Mouse (Mus musculus) forelimb bud, embryonic 11.5 days (tissue): ENCODE data around the gene Pkd1l3.

Experiments used
- DNase-seq: peaks from one replicate; pipeline ENCODE4 v3.0.0-alpha.2; 2012; ENCODE audit warnings: low read depth, low spot score

Gene Pkd1l3

GRCm38 (mm10) chr8:109614243-109615210 lies at the start of gene Pkd1l3:
TSS of gene Pkd1l3 (plus strand) at chr8:109614517.
- no peak for DNase-seq

- DNase-seq: no peak
These were observed 49.6 kb upstream of the Pkd1l3 start for GRCm38 (mm10) chr8:109564766-109565165.

DNA sequence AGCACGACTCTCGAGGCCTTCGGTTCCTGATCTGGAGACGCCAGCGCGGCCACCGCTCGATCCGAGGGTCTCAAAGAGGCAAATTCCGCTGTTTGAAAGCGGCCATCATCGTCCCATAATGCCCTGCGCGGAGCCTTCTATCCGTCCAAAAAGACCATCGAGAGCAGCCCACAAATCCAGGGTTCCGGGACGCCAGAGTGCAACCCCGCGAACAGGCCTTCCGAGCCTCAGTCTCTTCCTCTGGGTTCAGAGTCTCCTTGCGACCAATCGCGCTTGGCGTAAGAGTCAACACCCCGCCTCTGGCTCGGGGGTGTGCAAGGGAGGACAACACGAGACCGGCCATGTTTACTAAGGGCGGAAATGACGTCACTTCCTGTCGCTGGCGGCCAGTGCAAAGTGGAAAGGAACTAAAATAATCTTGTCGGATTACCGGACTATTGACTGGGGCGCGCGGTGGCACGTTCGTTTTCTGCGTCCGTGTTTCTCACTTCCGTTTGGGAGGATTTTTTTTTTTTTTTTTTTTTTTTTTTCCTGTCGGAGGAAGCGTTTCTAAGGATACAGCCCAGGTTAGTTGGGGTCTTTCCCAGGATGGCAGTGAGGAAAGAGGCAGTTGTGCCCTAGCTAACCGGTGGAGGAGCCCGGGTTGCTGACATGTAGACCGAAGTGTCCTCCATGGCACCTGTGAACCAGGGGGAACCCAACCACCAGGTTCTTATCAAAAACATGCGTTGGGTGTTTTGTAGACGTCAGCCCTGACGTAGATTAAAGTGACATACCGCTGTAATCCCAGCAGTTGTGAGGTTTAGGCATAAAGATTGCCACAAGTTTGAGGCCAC lies 48.6 kb upstream of the Pkd1l3 start, which contains the start of the genes Dhx38 and Txnl4b:
Dhx38 (minus strand) TSS at position 364 of the 836 bp plus-strand sequence.
Txnl4b (plus strand) TSS at position 395 of the 836 bp plus-strand sequence.
- peak; percentile 100 for DNase-seq

DNA sequence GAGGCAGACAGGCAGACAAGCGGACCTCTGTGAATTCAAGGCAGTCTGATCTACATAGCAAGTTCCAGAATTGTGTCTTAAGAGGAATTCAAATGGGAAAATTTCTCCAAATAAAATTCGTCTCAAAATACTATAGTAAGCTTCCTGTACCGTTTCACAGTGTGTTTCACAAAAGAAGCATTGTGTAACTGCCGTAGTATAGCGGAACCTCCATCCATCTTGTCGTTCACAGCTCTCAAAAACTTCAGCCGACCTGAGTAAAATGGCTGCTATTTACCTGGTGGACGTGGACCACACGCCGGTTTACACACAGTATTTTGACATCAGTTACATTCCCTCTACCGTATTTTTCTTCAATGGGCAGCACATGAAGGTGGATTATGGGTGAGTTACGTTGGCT lies 43.2 kb upstream of the Pkd1l3 start:
- DNase-seq: no peak

DNA sequence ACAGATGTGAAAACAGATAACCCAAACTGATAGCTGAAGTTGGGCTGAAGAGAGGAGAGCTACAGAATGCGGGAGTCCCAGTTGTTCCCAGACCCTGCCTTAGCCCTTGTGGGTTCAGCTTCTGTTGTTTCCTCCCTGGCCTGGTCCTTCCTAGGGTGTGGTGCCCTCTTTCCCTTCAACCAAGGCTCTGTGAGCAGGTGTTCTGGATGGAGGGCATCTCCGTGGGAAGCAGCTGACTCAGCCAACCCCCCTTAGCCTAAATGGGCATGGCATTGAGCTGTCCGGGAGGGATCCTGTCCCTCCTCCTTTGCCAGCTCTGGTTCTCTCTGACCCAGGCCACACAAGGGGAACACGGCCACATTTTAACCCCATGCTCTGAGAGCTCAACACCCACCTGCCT lies 38.0 kb upstream of the Pkd1l3 start:
- DNase-seq: no peak

- no peak for DNase-seq
These were observed 35.4 kb upstream of the Pkd1l3 start, which contains the start of gene Hp for GRCm38 (mm10) chr8:109578900-109579301. TSS of gene Hp (minus strand) at chr8:109579172.

GRCm38 (mm10) chr8:109584293-109584692 lies 30.0 kb upstream of the Pkd1l3 start:
- no peak for DNase-seq

- no peak for DNase-seq
These were observed 29.5 kb upstream of the Pkd1l3 start for GRCm38 (mm10) chr8:109584830-109585229.

- no peak for DNase-seq
These were observed 28.7 kb upstream of the Pkd1l3 start for GRCm38 (mm10) chr8:109585652-109586051.

DNA sequence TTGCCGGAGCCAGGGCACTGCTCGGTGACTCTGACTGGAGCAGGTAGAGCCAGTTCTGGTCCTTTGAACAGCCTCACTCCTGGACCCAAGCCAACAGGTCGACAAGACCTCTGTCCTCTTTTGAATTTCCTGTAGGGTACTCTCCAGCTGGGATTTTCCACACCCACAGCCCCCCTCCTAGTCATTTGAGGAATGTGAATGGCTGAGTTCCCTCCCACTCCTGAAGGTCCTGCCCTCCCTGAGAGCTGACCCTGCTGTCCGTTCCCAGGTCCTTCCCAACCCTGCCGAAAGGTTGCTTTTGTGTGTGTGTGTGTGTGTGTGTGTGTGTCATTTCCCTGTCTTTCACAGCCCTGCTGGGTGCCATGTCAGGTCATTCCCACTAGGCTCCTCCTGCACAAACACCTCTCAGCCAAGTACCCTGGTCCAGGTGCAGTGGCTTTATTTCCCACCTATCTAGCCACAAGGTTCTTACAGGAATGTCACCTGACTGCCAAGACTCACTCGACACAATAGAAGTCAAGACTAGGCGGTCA lies 27.3 kb upstream of the Pkd1l3 start:
- DNase-seq: no peak

- DNase-seq: no peak
These were observed 23.4 kb upstream of the Pkd1l3 start for GRCm38 (mm10) chr8:109590901-109591300.

- DNase-seq: no peak
These were observed 22.9 kb upstream of the Pkd1l3 start for GRCm38 (mm10) chr8:109591367-109591766.

DNA sequence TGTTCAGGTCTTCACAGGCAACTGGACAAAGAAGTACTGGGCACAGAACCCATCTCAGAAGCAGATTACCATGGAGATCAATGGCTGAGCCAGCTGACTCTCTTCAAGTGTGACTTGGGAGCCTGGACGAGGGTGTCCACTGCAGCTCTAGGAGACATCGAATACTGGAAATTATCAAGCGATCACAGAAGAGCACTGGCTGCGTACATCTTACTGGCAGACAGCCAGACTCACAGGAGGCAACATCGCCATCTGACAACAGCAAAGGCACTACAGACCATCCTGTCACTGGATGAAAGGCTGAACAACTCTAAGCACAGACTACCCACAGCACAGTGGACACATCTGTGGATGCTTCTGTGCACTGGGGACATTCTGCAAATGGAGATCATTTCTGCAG lies 22.2 kb upstream of the Pkd1l3 start:
- no peak for DNase-seq

DNA sequence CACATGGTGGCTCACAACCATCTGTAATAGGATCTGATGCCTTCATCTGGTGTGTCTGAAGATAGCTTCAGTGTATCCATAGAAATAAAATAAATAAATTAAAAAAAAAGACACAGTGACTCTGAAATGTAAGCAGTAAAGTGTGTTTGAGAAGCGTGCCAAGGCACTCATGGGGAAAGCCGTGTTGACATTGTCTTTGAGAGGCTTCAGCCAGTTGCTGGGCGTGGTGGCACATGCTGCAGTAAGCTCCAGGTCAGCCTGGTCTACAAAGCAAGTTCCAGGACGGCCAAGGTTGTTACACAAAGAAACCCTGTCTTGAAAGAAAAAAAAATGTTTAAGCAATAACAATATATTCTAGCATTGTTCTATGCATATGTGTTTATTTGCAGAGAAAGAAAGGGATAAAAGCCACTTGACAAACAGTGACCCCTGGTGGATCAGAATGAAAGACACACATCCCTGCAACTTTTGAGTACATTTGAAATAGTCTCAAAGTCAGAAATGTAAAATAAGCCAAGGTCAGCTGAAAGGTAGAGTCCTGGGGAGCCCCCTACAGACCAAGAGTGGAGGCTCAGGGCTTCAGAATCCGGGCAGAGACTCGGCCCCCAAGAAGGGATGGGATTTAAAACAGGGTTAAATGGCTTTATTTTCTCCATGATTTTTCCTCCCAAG lies 21.1 kb upstream of the Pkd1l3 start:
- DNase-seq: peak; percentile 29

DNA sequence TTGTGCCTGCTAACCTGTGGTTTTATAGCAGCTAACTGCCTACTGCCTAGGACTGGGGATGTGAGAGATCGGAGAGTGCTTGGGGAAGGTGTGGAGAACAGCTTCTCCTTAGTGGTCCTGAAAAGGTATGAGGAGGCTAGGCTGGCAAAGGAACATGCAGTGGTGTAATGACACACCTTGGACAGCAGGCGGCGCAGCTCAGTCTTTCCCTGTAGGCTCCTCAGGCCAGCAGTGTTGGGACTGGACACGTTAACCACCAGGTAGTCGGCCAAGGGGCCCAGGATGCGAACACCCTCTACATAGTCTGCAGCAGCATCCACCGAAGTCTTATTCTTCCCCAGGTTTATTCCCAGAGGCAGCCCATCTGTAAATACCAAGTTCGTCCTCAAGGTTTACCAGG lies 18.5 kb upstream of the Pkd1l3 start:
- DNase-seq: peak; percentile 55

- no peak for DNase-seq
These were observed 7.6 kb upstream of the Pkd1l3 start for GRCm38 (mm10) chr8:109606725-109607124.

GRCm38 (mm10) chr8:109607650-109608049 lies 6.7 kb upstream of the Pkd1l3 start:
- DNase-seq: peak; percentile 13

DNA sequence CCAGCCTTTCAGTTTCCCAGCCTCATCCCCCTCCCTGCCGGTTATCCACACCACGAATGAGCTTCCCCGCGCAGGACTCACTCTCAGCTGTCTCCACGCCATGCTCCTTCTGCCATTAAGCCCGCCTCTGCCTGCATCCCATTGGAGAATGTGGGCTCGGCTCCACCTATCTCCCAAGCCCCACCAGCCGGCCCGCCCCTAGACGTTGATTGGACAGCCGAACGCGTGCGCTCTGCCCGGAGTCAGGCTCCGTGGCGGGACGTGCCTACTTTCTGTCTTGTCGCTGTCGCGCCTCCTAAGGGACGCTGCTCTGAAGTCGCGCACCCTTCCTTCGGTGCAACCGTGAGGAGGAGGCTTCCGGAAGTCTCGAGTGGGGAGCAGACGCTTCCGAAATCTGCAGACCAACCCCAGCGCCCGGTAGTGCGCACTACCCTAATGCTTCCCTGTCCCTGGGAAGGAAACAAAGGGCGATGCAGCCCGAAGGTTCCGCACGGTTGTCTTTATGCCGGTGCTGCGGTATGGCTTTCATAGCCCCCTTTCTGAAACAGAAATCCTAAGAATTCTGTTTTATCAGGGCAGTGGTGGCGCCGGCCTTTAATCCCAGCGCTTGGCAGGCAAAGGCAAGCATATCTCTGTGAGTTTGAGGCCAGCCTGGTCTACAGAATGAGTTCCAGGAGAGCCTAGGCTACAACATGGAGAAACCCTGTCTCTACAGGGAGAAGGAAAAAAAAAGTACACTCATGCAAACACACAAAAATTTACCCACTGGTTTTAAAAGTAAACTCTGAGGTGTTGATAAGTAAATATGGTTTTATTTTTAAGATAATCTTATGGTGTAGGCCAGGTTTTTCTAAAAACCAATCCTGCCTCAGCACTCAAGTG lies 5.8 kb upstream of the Pkd1l3 start, which contains the start of gene Dhodh:
Dhodh (minus strand) TSS at position 403 of the 882 bp plus-strand sequence.
- peak; percentile 92 for DNase-seq

DNA sequence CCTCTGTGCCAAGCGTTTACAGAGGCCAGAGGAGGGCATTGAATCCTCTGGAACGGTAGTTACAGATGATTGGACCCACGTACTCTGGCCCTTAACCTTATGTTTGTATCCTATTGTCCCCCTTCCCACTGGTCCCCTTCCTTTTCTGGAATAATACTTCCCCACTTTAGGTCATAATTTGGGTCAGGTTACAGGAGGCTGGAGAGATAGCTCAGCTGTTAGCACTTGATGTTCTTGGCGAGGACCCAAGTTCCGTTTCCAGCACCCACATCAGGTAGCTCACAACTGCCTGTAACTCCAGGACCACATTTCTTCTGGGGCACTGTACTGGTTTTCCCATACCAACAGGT lies 5.2 kb upstream of the Pkd1l3 start:
- no peak for DNase-seq

DNA sequence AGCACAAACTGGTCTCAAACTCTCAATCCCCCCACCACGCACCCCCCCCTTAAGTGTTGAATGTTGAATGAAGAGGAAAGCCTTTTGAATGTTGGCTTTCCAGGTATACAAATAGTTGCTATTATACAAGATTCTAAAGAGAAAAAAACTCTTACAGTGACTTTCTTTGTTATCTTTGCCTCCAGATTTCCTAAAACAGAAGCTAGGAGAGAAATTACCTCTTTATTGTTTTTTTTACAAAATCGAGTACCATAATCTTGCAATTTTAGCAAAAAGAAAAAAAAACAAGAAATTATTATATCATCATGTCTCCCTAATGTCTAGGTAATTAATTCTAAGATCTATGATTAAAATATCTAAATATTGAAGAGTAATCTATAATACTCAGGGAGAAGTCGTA lies 1.3 kb downstream of the Pkd1l3 start:
- no peak for DNase-seq
